Mouse (Mus musculus): ENCODE measurements around the gene Nudt1. TPM values are rescaled to one million over a fixed set of nuclear protein-coding genes. Genes with fewer than 3 reads are reported as not detected.
A peak's percentile ranks its signal among the peaks of the same experiment; 100 is the strongest.

Nudt1 gene
- polyA plus RNA-seq, 1 experiment from 2014 or later = 47.1 TPM

DNA sequence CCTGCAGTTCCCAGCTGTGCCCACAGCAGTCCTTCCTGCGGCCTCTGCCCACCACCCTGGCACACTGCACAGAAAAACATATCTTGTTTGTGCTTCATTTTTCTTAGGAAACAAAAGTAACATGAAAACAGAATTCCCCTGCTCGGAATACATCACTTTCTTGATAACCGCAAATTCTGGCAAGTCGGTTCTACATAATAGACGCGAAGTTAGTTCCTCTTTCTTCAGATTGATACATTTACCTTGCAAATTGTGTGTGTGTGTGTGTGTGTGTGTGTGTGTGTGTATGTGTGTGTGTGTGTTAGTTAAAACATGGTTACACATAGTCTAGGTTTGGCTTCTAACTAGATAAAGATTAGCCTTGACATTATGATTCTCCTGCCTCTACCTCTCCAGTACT is 61.2 kb downstream of the Nudt1 start:
- no peaks in the 10 kb centered on the region for H3K9me3 ChIP-seq (ENCODE audit: control insufficient read depth, low read length)
- H3K4me1 ChIP-seq (ENCODE audit: control insufficient read depth, insufficient read depth, low read length) = 0 out of 2 replicates have a peak, but pooled peaks cover 3% of the 10 kb centered on the region
- H3K27me3 ChIP-seq (ENCODE audit: control insufficient read depth, insufficient read depth, low read length) = no peaks in the 10 kb centered on the region
- ATAC-seq (ENCODE audit: insufficient read depth, low FRiP score, low TSS enrichment) = no peak
- H3K36me3 ChIP-seq (ENCODE audit: control insufficient read depth, insufficient read depth, low read length) = no peaks in the 10 kb centered on the region
- no peak for DNase-seq (ENCODE audit: low spot score)
- H3K9ac ChIP-seq (ENCODE audit: low read length) = no peak overlapping the region
- H3K27ac ChIP-seq (ENCODE audit: low read depth, low read length) = no peak overlapping the region
- no peak overlapping the region for H3K4me2 ChIP-seq (ENCODE audit: low read depth)
- no peak overlapping the region for H3K4me3 ChIP-seq (ENCODE audit: low read depth, low read length)
- 95% methylated on average over 6 of the region's 6 CpGs for WGBS

DNA sequence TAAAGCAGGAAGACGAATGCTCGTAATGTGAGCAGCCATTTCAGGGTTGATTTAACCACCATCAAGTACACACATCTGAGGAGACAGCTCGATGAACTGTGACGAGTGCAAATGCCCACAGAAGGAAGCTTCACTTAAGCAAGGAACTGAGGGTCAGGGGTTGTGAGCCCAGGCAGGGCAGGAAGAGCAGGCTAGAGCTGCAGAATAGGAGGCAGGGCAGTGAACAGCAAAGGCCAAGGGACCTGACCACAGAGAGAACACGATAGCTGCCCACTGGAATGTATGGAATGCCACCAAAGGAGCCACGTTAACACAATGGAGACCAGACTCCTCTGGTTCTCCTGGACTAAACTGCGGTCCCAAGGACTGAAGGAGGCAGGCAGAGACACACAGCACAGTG is 62.1 kb downstream of the Nudt1 start:
- H3K4me1 ChIP-seq (ENCODE audit: control insufficient read depth, insufficient read depth, low read length) = peaks cover 6% of the 10 kb centered on the region
- no peaks in the 10 kb centered on the region for H3K27me3 ChIP-seq (ENCODE audit: control insufficient read depth, insufficient read depth, low read length)
- H3K4me2 ChIP-seq (ENCODE audit: low read depth) = no peak overlapping the region
- H3K36me3 ChIP-seq (ENCODE audit: control insufficient read depth, insufficient read depth, low read length) = no peaks in the 10 kb centered on the region
- H3K27ac ChIP-seq (ENCODE audit: low read depth, low read length) = no peak overlapping the region
- WGBS = 27% methylated on average over 7 of the region's 7 CpGs
- ATAC-seq (ENCODE audit: insufficient read depth, low FRiP score, low TSS enrichment) (no peak), DNase-seq (ENCODE audit: low spot score) (peak; percentile 37)
- H3K4me3 ChIP-seq (ENCODE audit: low read depth, low read length) = no peak overlapping the region
- no peak overlapping the region for H3K9ac ChIP-seq (ENCODE audit: low read length)
- no peaks in the 10 kb centered on the region for H3K9me3 ChIP-seq (ENCODE audit: control insufficient read depth, low read length)

DNA sequence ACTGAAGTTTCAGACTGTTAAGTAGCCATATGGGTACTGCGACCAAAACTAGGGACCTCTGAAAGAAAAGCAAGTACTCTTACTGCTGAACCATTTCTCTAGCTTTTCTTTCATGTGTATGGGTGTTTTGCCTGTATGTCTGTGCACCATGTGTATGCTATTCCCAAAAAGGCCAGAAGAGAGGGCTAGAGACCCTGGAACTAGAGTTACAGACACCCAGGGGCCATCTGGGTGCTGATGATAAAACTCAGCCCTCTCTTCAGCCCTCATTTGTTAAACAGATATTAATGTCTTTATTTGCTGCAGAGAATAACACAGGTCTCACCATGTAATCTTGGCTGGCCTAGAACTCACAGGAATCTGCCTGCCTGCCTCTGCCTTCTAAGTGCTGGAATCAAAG is 63.0 kb downstream of the Nudt1 start:
- Histone ChIP-seq H3K4me1 (ENCODE audit: control insufficient read depth, insufficient read depth, low read length) (peaks cover 8% of the 10 kb centered on the region), H3K9me3 (ENCODE audit: control insufficient read depth, low read length) (no peaks in the 10 kb centered on the region), H3K27me3 (ENCODE audit: control insufficient read depth, insufficient read depth, low read length) (no peaks in the 10 kb centered on the region), H3K4me2 (ENCODE audit: low read depth) (no peak overlapping the region), H3K4me3 (ENCODE audit: low read depth, low read length) (no peak overlapping the region), H3K27ac (ENCODE audit: low read depth, low read length) (no peak overlapping the region), H3K36me3 (ENCODE audit: control insufficient read depth, insufficient read depth, low read length) (no peaks in the 10 kb centered on the region), H3K9ac (ENCODE audit: low read length) (no peak overlapping the region)
- no peak for DNase-seq (ENCODE audit: low spot score)
- ATAC-seq (ENCODE audit: insufficient read depth, low FRiP score, low TSS enrichment) = no peak
- 91% methylated on average over 1 of the region's 1 CpGs for WGBS

DNA sequence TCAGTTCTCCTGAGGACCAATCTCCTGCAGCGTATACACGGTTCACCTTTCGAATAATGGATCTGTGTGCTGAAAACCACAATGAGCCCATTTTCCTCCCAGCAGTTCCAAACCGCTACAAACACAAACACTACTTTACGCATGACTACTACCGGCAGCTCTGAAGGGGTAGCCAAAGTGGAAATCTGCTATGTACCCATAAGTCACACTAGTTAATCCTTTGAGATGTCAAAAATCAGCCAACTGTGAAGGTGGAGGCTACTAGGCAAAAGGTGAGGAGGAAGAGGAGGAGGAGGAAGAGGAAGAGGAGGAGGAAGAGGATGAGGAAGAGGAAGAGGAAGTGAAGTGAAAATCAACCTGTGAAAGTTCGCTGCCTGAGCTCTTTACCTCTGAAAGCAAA is 65.8 kb downstream of the Nudt1 start:
- ATAC-seq (ENCODE audit: insufficient read depth, low FRiP score, low TSS enrichment) = no peak

More for the DNA sequence above, 65.8 kb downstream of the Nudt1 start:
- 88% methylated on average over 7 of the region's 7 CpGs for WGBS
- Histone ChIP-seq H3K4me1 (ENCODE audit: control insufficient read depth, insufficient read depth, low read length) (peaks cover 8% of the 10 kb centered on the region), H3K4me2 (ENCODE audit: low read depth) (no peak overlapping the region), H3K9ac (ENCODE audit: low read length) (no peak overlapping the region), H3K4me3 (ENCODE audit: low read depth, low read length) (no peak overlapping the region), H3K27me3 (ENCODE audit: control insufficient read depth, insufficient read depth, low read length) (no peaks in the 10 kb centered on the region), H3K9me3 (ENCODE audit: control insufficient read depth, low read length) (no peaks in the 10 kb centered on the region), H3K36me3 (ENCODE audit: control insufficient read depth, insufficient read depth, low read length) (no peaks in the 10 kb centered on the region), H3K27ac (ENCODE audit: low read depth, low read length) (no peak overlapping the region)
- no peak for DNase-seq (ENCODE audit: low spot score)

Other genes with a start within 250 kb of the Nudt1 start
- gene Mad1l1, start 104 bp upstream of the Nudt1 start, polyA plus RNA-seq (2014; fragmentation: Nextera tagmentation; extraction: Ambion mirVana) = 48.5 and 51.9 TPM in 2 replicates
- gene Mrm2, start 10.2 kb downstream of the Nudt1 start, polyA plus RNA-seq (2014; fragmentation: Nextera tagmentation; extraction: Ambion mirVana) = 19.2 and 20.1 TPM in 2 replicates
- 8.4 and 10.0 TPM in 2 replicates for gene Snx8, start 67.6 kb downstream of the Nudt1 start, polyA plus RNA-seq (2014; fragmentation: Nextera tagmentation; extraction: Ambion mirVana)
- 195 and 198 TPM in 2 replicates for gene Eif3b, start 97.7 kb downstream of the Nudt1 start, polyA plus RNA-seq (2014; fragmentation: Nextera tagmentation; extraction: Ambion mirVana)
- not detected in 2 replicates for gene Gm4869, start 124.0 kb downstream of the Nudt1 start, polyA plus RNA-seq (2014; fragmentation: Nextera tagmentation; extraction: Ambion mirVana)
- gene Chst12, start 183.9 kb downstream of the Nudt1 start, polyA plus RNA-seq (2014; fragmentation: Nextera tagmentation; extraction: Ambion mirVana) = 14.4 and 15.5 TPM in 2 replicates
- not detected in 2 replicates for gene Grifin, start 243.4 kb downstream of the Nudt1 start, polyA plus RNA-seq (2014; fragmentation: Nextera tagmentation; extraction: Ambion mirVana)

All from neural tube, embryonic 11.5 days (tissue).